Mouse (Mus musculus): ENCODE data around the gene Klf15. TPM values are rescaled to one million over a fixed set of nuclear protein-coding genes. Genes with fewer than 3 reads are reported as not detected.
A peak's percentile ranks its signal among the peaks of the same experiment; 100 is the strongest.

Klf15 gene
- total RNA-seq, 1 experiment from 2014 or later: 44.5 TPM

DNA sequence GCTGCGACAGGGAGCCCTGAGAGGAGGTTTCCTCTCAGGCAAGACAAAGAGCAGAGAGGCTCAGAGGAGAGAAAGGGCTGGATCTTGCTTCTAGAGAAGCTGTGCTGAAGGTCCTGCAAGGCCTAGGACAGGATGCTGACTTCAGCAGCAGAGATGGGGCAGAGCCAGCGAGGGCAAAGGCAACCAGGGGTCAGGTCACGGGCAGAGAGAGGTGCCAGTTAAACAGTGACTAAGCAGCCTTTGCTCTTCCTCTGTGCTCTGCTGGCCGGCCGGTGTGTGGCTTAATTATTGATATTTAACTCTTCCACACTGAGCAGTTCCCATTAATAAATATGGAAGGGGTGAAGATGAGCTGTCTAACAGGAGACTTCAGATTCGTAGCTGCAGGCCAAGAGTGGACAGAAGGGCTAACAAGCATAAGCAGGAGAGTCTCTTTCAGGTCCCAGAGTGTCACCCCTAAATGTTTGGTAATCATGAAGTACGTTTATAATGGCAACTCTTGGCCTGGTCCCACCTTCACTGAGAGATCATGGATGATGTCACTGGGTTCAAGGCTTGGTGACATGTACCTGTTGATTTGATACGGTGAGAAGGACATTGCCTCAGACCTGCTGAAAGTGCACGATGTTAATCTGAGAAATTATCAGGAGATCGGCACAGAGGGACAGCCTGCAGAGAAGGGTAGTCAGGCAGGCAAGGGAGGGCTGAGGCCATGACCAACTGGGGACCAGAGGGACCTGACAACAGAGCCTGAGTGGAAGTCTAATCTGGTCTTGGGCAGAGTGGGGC lies 29.8 kb downstream of the Klf15 start:
- no peak for DNase-seq

GRCm38 (mm10) chr6:90494155-90494554 lies 31.8 kb downstream of the Klf15 start:
- DNase-seq: no peak

GRCm38 (mm10) chr6:90494566-90494965 lies 32.2 kb downstream of the Klf15 start:
- no peak for DNase-seq

GRCm38 (mm10) chr6:90495282-90495912 lies 33.0 kb downstream of the Klf15 start:
- DNase-seq: no peak

GRCm38 (mm10) chr6:90496217-90496616 lies 33.8 kb downstream of the Klf15 start:
- DNase-seq: no peak

DNA sequence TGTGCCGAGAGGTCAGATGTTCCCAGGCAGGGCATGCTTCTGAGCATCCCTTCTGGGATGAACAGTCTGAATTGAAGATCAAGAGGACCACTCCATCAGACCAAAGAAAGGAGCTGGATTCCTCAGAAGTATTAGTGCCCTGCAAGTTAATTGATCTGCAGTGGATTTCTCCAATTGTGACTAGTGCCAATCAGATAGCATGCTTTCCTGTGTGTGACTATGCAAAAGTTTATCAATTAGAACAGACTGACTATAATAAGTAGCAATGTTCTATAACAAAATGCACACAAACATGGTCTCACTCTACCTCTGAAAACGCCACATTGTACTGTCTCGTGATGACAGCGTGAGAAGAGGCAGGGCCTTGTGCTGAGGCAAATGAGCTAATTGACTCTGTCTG lies 37.1 kb downstream of the Klf15 start:
- no peak for DNase-seq

GRCm38 (mm10) chr6:90501222-90501940 lies 39.0 kb downstream of the Klf15 start:
- no peak for DNase-seq

GRCm38 (mm10) chr6:90505906-90506305 lies 43.5 kb downstream of the Klf15 start:
- no peak for DNase-seq

GRCm38 (mm10) chr6:90506673-90507311 lies 44.4 kb downstream of the Klf15 start:
- DNase-seq: peak; percentile 71

DNA sequence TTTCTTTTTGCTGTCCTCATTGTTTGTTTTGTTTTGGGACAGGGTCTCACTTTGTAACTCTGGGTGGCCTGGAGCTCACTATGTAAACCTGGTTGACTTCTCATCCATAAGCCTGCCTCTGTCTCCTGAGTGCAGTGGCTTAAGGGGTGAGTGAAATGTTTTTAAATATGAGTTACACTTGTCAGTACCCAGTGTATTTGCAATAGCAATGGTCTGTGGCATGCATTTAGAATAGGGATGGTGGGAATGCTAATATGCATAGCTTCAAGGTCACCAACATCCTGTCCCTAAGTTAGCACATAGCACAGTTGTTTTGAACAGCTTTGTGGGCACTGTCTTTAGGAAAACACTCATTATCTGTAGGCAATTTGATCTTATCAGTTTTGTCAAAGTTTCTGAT lies 45.1 kb downstream of the Klf15 start:
- DNase-seq: no peak

GRCm38 (mm10) chr6:90508197-90508624 lies 45.8 kb downstream of the Klf15 start:
- peak; percentile 56 for DNase-seq

DNA sequence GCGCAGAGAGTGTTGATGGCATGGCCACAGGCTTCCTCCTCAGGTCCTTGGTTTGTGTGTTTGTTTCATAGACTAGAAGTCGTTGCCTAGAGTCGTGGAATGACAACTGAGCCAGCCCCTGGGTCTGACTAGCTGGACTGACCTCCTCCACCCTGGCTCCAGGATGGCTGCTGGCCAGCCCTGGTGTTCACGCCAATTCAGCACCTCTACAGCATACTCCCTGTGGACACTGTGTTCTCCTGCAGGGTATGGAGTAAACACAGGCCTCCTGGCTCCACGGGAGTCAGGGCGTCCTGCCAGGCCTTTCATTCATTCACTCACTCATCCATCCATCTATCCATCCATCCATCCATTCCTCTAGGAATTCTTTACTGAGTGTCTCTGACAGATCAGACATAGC lies 46.7 kb downstream of the Klf15 start:
- peak; percentile 64 for DNase-seq

DNA sequence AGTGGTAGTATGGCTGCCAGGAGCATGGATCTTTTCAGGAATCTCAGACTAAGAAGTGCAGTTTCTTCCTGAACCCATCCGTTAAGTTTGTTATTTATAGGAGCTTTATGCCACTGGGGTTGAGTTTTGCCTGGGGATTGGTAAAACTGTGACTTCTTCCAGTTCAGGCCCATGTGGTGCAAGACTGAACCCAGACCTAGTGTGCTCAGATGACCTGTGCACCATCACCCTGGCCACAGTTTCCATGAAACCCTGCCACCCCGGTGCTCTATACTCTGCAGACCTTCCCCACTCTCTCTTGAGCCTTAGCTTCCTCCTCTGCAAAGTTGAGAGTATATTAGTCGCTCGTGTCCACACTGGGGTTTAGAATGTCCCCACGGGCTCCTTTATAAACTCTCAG lies 50.0 kb downstream of the Klf15 start:
- DNase-seq: no peak

DNA sequence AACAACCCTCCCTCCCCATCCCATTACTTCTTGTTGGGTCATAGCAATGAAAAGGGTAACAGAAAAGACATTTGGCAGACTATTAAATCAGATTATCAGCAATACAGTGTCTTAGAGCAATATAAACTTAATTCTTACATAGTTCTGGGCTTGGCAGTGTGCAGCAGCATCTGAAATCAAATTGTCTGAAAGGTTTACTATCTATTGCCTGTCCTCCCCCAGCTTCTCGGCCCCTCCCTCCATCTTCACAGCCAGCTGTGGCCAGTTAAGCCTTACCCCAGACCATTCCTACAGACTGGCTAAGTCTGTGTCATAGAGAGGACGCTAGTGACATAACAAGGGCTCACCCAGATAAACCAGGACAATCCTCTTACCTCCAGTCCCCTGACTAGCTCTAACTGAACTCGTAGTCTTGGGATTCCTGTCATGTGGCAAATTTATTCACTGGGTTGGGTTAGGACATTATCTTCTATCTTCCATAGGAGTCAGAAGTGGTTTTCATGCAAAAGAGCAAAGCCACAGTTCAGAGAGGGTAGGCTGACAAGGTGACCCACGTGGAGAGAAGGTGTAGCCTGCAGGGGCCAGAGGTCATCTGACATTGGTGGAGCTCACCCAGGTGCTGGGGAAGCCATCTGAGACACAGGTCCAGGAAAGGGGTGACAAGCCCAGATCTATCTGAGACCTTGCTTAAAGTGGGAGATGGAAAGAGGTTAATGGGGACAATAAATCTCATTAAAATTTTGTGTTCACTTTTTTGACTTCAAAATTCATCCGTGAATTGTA lies 50.9 kb downstream of the Klf15 start:
- DNase-seq: no peak

DNA sequence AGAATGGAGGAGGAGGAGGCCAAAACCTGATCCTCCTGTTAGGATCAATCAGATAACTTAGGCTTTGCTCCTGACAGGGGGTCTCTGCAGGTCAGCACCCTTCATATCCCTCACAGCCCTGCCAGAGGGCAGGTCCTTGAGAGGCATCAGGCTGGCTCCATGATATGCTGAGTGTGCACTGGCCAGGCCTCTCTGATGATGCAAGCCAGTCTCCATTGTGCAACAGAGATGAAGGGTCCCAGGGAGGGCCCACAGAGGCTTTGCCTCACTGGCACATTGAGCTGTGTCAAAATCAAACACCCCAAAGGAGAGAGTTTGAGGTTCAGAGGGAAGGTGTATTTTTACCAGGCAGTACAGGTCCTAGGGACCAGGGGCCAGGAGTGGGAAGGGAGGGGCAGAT lies 52.0 kb downstream of the Klf15 start:
- DNase-seq: no peak

- peak; percentile 90 for DNase-seq
Observed at GRCm38 (mm10) chr6:90514883-90515405, 52.6 kb downstream of the Klf15 start.

DNA sequence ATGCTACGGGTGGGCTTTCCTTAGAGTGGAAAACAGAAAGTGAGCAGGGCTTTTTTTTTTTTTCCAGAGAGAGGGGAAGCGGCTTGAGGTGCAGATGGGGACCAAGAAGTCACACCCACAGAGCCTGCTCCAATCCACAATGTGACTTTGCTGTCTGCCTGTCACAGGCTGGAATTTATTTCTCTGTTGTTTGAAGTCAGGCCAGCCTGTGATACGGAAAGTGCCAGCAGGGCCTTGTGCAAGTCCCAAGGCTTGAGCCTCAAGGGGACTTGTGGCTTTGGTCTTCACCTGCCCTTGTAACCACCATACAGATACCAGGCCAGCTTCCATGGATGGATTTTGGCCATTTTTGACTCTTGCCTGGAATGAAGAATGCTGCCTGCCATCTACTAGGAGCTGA lies 56.5 kb downstream of the Klf15 start:
- DNase-seq: no peak

DNA sequence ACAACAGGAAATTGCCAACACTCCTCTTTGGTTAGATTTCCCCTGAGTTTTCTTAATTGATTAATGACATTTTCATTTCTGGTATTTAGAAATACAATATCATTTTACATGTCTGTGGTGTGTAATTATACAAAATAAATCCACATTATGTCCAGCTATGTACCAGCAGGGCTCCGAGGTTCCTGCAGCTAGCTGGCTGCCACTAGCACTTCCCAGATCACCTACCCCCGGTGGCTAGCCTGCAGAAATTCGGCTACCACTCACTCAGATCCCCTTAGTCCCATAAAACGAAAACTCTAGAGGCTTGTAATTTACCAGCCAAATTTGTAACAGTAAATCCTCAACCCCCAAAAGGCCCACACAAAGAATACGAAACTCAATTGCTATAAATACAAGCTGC lies 57.0 kb downstream of the Klf15 start:
- no peak for DNase-seq
